Mouse (Mus musculus) CH12.LX (cell line): ENCODE results near the gene Zdhhc1. TPM values are rescaled to one million over a fixed set of nuclear protein-coding genes. Genes with fewer than 3 reads are reported as not detected.

Experiments
- DNase-seq: peaks from one replicate; pipeline ENCODE4 v3.0.0-alpha.2; 2013; ENCODE audit errors: extremely low read depth
- H3K27ac ChIP-seq: 2 replicates; pipeline ENCODE4 v1.5.1; 2012; ENCODE audit warnings: low read depth, mild to moderate bottlenecking, control low read depth, moderate library complexity; ENCODE audit not compliant: insufficient read depth
- H3K27me3 ChIP-seq: replicated peaks from 2 replicates; pipeline ENCODE3; 2012; ENCODE audit warnings: inconsistent platforms
- H3K36me3 ChIP-seq, 2 experiments: replicated peaks in 1 of 2; 2 replicates each; pipeline versions ENCODE3 to v1.6.1; 2012; ENCODE audit warnings: inconsistent platforms in 1 of 2, low read length in 1 of 2, mild to moderate bottlenecking in 1 of 2, mixed read lengths in 1 of 2, moderate library complexity in 1 of 2; ENCODE audit not compliant: control insufficient read depth in 1 of 2, insufficient read depth in 1 of 2
- H3K4me1 ChIP-seq, 2 experiments: 2 replicates each; pipeline ENCODE4 v1.6.1; 2012; ENCODE audit warnings: inconsistent platforms in 1 of 2, moderate library complexity in 1 of 2; ENCODE audit not compliant: insufficient read depth in 2 of 2, control insufficient read depth in 1 of 2
- H3K4me2 ChIP-seq: 2 replicates; pipeline ENCODE4 v1.6.1; 2012; ENCODE audit warnings: low read depth, mild to moderate bottlenecking, control low read depth; ENCODE audit not compliant: poor library complexity, insufficient read depth, severe bottlenecking
- H3K4me3 ChIP-seq, 3 experiments: fragments of 150-350 bp in 1 of 3; sonication (generic) in 1 of 3; replicated peaks in 1 of 3; 2 replicates each; pipeline versions ENCODE3 to v1.5.1; 2011 to 2012; ENCODE audit warnings: low read depth in 2 of 3, low read length in 2 of 3, mild to moderate bottlenecking in 2 of 3, moderate library complexity in 2 of 3, control low read depth in 1 of 3, improper control_type of control experiment in 1 of 3, inconsistent platforms in 1 of 3, mixed read lengths in 1 of 3; ENCODE audit not compliant: poor library complexity in 1 of 3
- H3K79me2 ChIP-seq: replicated peaks from 2 replicates; pipeline ENCODE4 v1.6.1; 2012; ENCODE audit warnings: mild to moderate bottlenecking, moderate library complexity; ENCODE audit not compliant: control insufficient read depth, poor library complexity, insufficient read depth, severe bottlenecking; ENCODE audit errors: extremely low read depth
- H3K9ac ChIP-seq: 2 replicates; pipeline ENCODE4 v1.6.1; 2012; ENCODE audit warnings: low read depth, mild to moderate bottlenecking, control low read depth, moderate library complexity; ENCODE audit not compliant: insufficient read depth
- H3K9me3 ChIP-seq: replicated peaks from 2 replicates; pipeline ENCODE3; 2012; ENCODE audit warnings: low read length, inconsistent platforms, mixed read lengths
- CHD1 ChIP-seq: IDR thresholded peaks from 2 replicates; pipeline ENCODE4 v1.6.1; 2012; ENCODE audit warnings: low read depth, low read length, improper control_type of control experiment, inconsistent platforms
- E2F4 ChIP-seq: IDR thresholded peaks from 2 replicates; pipeline ENCODE4 v1.6.1; 2011; ENCODE audit warnings: low read depth, low read length, improper control_type of control experiment; ENCODE audit not compliant: insufficient replicate concordance
- GABPA ChIP-seq: IDR thresholded peaks from 2 replicates; pipeline ENCODE4 v1.6.1; 2012; ENCODE audit warnings: low read depth, low read length, improper control_type of control experiment, inconsistent platforms; ENCODE audit not compliant: insufficient replicate concordance
- JUND ChIP-seq: conservative IDR thresholded peaks from 2 replicates; pipeline ENCODE4 v1.6.1; 2011; ENCODE audit warnings: low read depth, low read length, improper control_type of control experiment
- MAZ ChIP-seq: IDR thresholded peaks from 2 replicates; pipeline ENCODE4 v1.6.1; 2012; ENCODE audit warnings: low read depth, mild to moderate bottlenecking, inconsistent platforms, low read length, improper control_type of control experiment, moderate library complexity
- MXI1 ChIP-seq: IDR thresholded peaks from 2 replicates; pipeline ENCODE4 v1.6.1; 2011; ENCODE audit warnings: mild to moderate bottlenecking, low read depth, low read length, improper control_type of control experiment
- MYC ChIP-seq: IDR thresholded peaks from 2 replicates; pipeline ENCODE4 v1.6.1; 2011; ENCODE audit warnings: low read depth, mild to moderate bottlenecking, improper control_type of control experiment, low read length
- NELFE ChIP-seq: IDR thresholded peaks from 2 replicates; pipeline ENCODE4 v1.6.1; 2011; ENCODE audit warnings: low read depth, low read length, improper control_type of control experiment
- SIN3A ChIP-seq: IDR thresholded peaks from 2 replicates; pipeline ENCODE4 v1.6.1; 2012; ENCODE audit warnings: low read length, improper control_type of control experiment, inconsistent platforms
- UBTF ChIP-seq: IDR thresholded peaks from 2 replicates; pipeline ENCODE4 v1.6.1; 2012; ENCODE audit warnings: low read depth, mild to moderate bottlenecking, inconsistent platforms, low read length, improper control_type of control experiment, moderate library complexity
- USF1 ChIP-seq: IDR thresholded peaks from 2 replicates; pipeline ENCODE4 v1.6.1; 2014; ENCODE audit warnings: low read depth, mild to moderate bottlenecking, inconsistent platforms, low read length, improper control_type of control experiment
- ZKSCAN1 ChIP-seq: IDR thresholded peaks from 2 replicates; pipeline ENCODE4 v1.6.1; 2012; ENCODE audit warnings: low read depth, inconsistent platforms, low read length, improper control_type of control experiment, borderline replicate concordance
- dilution Hi-C: fragments of 300-500 bp; cut with MboI; formaldehyde crosslinking; loops from 2 replicates; pipeline ENCODE4 v1.14.3; 2020; ENCODE audit warnings: low sequenced_read_pairs; ENCODE audit not compliant: extremely low pct_unique_long_range_greater_than_20kb, extremely low pct_ligation_motif_present
- in situ Hi-C: fragments of 300-500 bp; cut with MboI; formaldehyde crosslinking; loops from 3 replicates; pipeline ENCODE4 v1.14.3; 2019; ENCODE audit warnings: low sequenced_read_pairs, low pct_ligation_motif_present, low pct_unique_long_range_greater_than_20kb, mixed read lengths
- polyA plus RNA-seq: library from polyadenylated mRNA; unstranded; fragments of >175 nt; gene quantifications from 2 replicates; pipeline ENCODE4 v1.2.1, GENCODE M21; 2012; ENCODE audit warnings: low read depth; ENCODE audit not compliant: insufficient read length
- total RNA-seq, 2 experiments: library from RNA; depleted of rRNA; stranded (reverse); fragments of 300-350 nt in 1 of 2; fragments of >200 nt in 1 of 2; gene quantifications; 2 replicates each; pipeline ENCODE4 v1.2.3; 2012 to 2014

The Zdhhc1 gene
- total and polyA plus RNA-seq, 3 experiments: 1.6 to 3.6 (median 2.6) TPM

DNA sequence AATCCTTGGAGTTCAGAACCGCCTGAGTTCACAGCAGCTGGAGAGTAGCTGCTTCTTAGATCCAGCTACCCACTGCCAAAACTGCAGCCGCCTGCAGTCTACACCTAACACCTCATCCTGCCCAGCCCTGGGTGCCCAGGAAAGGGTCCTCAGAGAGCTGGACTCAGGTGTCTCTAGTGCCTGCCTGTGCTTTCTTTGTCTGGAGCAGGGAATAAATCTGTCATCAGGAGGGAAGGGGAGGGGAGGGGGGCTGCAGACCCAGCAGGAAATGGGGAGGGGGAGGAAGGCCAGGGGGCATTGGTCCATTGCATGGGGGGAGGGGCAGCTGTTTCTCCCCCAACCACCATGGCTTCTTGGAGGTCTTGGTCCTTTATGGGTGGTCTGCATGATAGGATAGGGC lies 22.9 kb upstream of the Zdhhc1 start:
- TF ChIP-seq USF1 (no peak), MYC (no peak), JUND (no peak), GABPA (no peak), ZKSCAN1 (no peak), NELFE (no peak), E2F4 (no peak)
- TF ChIP-seq, all 38 proteins: peak for 0
- H3K27me3 ChIP-seq: peaks cover 23% of the 10 kb centered on the region
- H3K9ac ChIP-seq: no peak overlapping the region
- in situ Hi-C loops: no loop called here
- DNase-seq: no peak
- peaks cover 4 to 10% of the 10 kb centered on the region in 2 experiments for H3K4me1 ChIP-seq
- H3K9me3 ChIP-seq: no peaks in the 10 kb centered on the region
- H3K27ac ChIP-seq: no peak overlapping the region
- H3K4me2 ChIP-seq: no peak overlapping the region; the same call in 1 of the 2 replicates
- H3K79me2 ChIP-seq: no peaks in the 10 kb centered on the region
- H3K4me3 ChIP-seq: no peak overlapping the region
- dilution Hi-C loops: no loop called here
- H3K36me3 ChIP-seq: peaks cover 14 to 40% of the 10 kb centered on the region in 2 experiments

DNA sequence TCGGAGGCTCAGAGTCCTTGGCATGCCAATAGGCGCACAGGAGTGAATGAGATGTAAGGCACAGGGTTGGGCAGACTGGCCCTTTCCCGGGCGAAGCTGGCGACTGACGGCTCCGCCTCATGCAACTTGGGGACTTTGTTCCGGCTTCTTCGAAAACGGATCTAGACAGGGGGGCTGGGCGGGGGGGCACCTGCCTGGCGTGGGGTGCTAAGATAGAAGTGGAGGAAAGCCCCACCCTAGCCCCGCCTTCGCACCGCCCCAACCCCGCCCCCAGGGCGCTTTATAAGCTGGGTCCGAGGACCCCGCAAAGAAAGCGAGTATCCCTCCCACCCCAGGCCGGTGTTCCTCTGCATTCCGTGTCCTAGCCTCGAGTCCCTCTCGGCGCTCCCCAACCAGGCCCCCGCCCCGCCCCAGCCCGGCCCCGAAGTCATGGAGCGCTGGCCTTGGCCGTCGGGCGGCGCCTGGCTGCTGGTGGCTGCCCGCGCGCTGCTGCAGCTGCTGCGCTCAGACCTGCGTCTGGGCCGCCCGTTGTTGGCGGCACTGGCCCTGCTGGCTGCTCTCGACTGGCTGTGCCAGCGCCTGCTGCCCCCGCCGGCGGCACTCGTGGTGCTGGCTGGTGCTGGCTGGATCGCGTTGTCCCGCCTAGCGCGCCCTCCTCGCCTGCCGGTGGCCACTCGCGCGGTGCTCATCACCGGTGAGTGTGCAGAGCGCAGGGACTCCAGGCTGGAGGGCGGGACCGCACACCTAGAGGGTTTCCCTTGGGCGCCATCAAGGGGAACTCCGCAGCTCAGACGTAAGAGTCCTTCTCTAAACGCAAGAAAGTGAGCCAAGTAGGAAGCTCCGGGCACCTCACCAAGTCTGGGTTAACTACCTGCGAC lies 22.0 kb upstream of the Zdhhc1 start, which contains the start of gene Hsd11b2:
TSS of gene Hsd11b2 (plus strand) at position 320 of the 878 bp plus-strand sequence.
- no peak within 1 kb of the TSS for H3K27ac ChIP-seq
- H3K4me1 ChIP-seq: peaks cover 4 to 10% of the 10 kb centered on the region in 2 experiments
- in situ Hi-C loops: no loop called here
- peaks cover 13 to 31% of the 10 kb centered on the region in 2 experiments for H3K36me3 ChIP-seq
- 0 out of 2 replicates have a peak within 1 kb of the TSS, but pooled peaks have one; percentile 13 for H3K9ac ChIP-seq
- H3K9me3 ChIP-seq: no peaks in the 10 kb centered on the region
- DNase-seq: no peak
- H3K4me3 ChIP-seq: peak within 1 kb of the TSS in 2 of 3 experiments; percentile 7 to 45
- TF ChIP-seq SIN3A (no peak), UBTF (0 out of 2 replicates have a peak, but pooled peaks have one; percentile 43)
- TF ChIP-seq, all 38 proteins: peak for 1
- H3K4me2 ChIP-seq: peak within 1 kb of the TSS; percentile 52
- dilution Hi-C loops: no loop called here
- no peaks in the 10 kb centered on the region for H3K79me2 ChIP-seq
- H3K27me3 ChIP-seq: peaks cover 23% of the 10 kb centered on the region

DNA sequence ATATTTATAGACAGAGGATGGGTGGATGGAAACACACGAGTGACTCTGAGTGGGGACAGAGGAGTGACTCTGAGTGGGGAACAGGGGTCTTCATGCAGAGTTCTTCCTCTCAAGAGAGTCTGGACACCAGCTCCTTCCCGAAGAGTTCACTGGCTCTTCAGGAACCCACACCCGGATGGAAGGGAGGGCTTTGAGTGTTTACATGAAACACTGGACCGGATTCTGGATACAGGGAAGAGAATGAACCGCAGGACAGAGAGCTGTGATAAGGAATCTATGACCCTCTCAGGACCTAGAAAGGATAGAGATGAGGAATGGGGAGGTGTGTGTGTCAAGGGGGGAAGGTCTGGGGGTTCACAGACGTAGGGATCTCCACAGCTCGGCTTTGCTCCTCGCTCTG lies 20.6 kb upstream of the Zdhhc1 start:
- peaks cover 9 to 18% of the 10 kb centered on the region in 2 experiments for H3K36me3 ChIP-seq
- no peak for TF ChIP-seq CHD1
- no peak for TF ChIP-seq MAZ
- TF ChIP-seq MXI1: no peak
- H3K9ac ChIP-seq: no peak overlapping the region
- H3K27ac ChIP-seq: no peak overlapping the region
- no peaks in the 10 kb centered on the region for H3K9me3 ChIP-seq
- H3K4me1 ChIP-seq: peaks cover 4 to 10% of the 10 kb centered on the region in 2 experiments
- no peaks in the 10 kb centered on the region for H3K79me2 ChIP-seq
- dilution Hi-C loops: no loop called here
- H3K4me2 ChIP-seq: no peak overlapping the region
- H3K4me3 ChIP-seq: no peak overlapping the region
- peaks cover 23% of the 10 kb centered on the region for H3K27me3 ChIP-seq
- no peak for DNase-seq
- in situ Hi-C loops: no loop called here
